Mouse (Mus musculus) gastrocnemius, adult 8-10 months (tissue): ENCODE measurements around the gene Map3k12. TPM values are rescaled to one million over a fixed set of nuclear protein-coding genes. Genes with fewer than 3 reads are reported as not detected.

Experiments used
- DNase-seq, 2 experiments: peaks; one replicate each; pipeline ENCODE4 v3.0.0; 2022; ENCODE audit warnings: low spot score in 2 of 2
- total RNA-seq, 4 experiments: library from RNA; stranded (reverse); gene quantifications; 2 replicates each; pipeline ENCODE4 v1.2.4; 2022

The Map3k12 gene
- total RNA-seq, 4 experiments from 2014 or later: 0.68 to 1.9 (median 1.5) TPM

DNA sequence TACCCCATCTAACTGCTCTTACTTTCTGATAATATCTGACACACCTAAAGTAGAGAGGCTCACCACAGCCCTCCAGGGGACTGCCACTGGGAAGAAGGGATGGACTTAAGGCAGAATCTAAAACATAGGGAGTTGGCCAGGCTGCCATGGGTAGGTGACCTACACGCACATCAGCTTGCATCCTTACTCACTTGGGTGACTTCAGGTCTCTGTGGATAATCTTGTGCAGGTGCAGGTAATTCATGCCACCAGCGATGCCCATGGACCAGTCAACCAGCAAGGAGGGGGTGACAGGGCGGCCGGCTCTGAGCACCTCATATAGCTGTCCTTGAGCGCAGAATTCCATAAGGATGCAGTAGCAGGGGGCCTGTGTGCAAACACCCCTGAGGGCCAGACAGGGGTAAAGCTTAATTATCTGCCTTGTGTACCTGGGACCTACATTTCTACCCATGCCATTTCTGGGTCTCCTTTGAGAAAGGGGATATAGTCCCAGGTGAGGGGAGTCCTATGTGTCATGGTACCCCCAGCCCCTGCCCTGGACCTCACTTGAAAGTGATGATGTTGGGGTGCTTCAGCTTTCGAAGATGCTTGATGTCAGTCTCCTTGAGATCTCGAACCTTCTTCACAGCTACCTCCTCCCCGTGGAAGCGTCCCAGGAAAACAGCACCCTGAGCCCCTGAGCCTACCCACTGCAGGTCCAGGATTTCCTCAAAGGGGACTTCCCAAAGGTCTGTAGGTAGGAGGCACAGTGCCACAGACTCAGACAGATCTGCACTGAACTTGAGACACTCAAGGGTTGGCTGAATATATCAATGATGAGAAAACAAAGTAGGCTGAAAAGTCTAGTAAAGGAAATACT is 12.7 kb downstream of the Map3k12 start:
- no peak for DNase-seq

DNA sequence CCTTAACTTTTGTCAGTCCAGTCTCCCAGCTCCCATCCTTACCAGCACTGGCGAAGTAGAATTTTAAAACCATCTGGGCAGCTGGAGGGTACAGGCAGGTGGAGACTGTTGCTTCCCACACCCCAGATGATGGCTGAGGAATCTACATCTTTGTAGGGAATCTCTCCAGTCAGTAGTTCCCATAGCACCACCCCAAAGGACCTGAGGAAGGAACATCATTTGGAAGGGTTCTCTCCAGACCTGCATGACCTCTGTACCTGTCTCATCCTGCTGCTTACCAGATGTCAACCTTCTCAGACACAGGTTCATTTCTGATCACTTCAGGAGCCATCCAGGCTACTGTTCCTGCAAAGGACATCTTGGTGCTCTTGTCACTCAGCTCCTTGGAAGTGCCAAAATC is 13.4 kb downstream of the Map3k12 start, which contains the start of gene Gm10337:
Gm10337 (plus strand) TSS at position 276 of the 400 bp plus-strand sequence.
- DNase-seq: no peak

DNA sequence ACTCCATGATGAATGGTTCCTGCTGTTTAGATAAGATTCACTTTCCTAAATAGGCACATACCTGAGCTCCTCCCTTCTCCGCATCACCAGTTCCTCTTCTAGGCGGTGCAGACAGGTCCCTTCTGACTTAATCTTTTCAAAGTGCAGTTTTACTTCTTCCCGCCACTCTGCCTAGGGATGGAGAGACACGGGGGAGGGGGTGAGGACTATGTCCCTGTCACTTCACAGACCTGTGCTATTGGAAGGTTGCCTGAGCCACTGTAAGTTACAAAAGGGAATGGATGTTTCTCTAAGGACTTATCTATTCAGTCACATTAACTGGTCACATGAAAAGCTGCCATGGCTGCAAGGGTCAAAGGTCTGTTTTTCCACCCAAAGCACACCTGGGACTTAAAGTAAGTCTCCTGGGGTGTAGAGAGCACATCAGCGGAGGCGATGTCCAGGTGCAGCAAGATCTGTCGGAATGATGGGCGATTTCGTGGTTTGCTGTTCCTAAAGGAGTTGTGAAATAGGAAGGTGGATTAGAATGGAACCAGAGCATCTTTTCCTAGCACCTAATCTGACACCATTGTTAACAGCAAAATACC is 14.5 kb downstream of the Map3k12 start:
- no peak for DNase-seq

DNA sequence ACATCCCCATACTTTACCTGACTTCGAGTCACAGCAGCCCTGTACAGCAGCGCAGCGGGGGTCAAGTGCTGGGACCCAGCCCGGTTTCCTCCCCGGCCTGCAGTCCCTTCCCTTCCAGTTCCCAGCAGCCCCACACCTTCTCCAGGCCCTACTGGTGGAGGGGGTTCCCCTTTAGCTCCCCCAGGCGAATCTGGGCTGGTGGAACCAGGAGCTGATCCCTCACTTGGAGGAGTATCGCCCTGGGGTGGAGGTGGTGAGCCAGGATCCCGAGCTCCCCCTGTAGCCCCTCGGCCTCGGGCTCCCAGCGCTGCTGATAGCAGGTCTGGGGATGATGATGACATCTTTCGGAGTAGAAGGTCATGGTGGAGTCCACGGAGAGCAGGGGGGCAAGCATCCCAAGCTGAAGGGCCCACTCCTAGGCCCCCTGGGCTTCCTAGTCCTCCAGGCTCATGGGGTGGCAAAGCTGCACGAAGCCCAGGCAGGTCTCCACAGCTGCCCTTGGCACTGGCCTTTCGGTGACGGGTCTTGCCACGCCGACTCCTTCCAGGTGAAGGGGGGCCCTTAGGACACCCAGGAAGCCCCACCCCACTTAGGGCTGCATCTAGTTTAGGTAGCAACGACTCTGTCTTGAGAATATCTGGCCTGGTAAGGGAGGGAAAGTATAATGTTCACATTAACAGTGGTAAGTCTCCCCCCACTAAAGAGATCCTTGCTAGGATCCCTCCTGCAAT is 15.6 kb downstream of the Map3k12 start:
- no peak for DNase-seq

DNA sequence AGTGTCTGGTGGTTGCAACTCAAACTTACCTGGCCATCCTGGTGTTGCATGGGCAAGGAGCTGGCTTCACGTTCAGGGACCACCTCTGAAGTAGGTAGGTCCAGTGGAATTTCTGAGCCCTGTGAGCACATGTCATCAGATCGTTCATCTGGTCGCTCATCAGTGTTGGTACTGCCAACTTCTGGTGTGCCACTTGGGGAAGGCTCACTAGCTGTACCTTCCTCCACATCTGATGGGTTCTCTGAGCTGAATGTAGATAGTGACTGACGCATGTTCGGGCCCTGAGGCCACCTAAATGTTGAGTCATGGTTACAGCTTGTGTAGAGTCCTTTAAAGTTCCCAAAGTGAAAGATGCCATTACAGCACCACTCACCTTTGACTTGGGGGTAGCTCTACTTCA is 16.4 kb downstream of the Map3k12 start:
- DNase-seq: no peak

- DNase-seq: no peak
These were observed 17.0 kb downstream of the Map3k12 start for GRCm38 (mm10) chr15:102499851-102500250.

DNA sequence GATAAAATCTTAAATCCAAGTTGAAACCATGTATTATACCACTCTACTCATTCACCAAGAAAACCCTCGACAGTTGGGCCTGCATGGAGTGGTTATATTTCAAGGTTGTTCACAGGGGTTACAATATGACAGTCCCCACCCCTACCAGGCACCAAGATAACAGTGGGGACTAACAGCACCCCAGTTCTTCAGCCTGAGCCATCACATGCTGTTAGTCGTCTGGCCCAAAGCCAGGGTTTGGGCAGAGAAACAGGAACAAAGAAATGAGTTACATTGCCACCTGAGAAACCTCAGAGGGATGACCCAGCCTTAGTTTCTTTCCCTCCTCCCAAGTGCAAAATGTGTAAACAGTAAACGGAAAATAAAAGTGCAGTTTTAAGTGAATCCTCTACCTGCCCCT is 17.5 kb downstream of the Map3k12 start:
- no peak for DNase-seq

- no peak for DNase-seq
These were observed 18.5 kb downstream of the Map3k12 start for GRCm38 (mm10) chr15:102498322-102498721.

GRCm38 (mm10) chr15:102487664-102488063 is 29.2 kb downstream of the Map3k12 start:
- no peak for DNase-seq

- DNase-seq: no peak
These were observed 31.0 kb downstream of the Map3k12 start for GRCm38 (mm10) chr15:102485853-102486252.

- DNase-seq: no peak
These were observed 33.7 kb downstream of the Map3k12 start for GRCm38 (mm10) chr15:102483136-102483535.

DNA sequence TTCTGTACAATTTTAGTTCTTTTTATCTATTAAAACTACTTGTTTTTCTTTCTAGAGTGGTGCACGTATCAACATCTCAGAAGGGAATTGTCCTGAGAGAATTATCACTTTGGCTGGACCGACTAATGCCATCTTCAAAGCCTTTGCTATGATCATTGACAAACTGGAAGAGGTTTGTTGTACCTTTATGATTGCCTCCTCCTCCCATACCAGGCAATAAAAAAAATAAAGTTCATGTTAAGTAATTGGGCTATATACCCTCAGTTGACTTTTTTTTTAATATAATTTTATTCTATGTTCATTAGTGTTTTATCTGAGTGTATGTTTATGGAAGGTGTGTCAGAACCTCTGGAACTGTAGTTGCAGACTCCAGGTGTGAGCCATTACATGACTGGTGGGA is 42.3 kb downstream of the Map3k12 start:
- DNase-seq: no peak

DNA sequence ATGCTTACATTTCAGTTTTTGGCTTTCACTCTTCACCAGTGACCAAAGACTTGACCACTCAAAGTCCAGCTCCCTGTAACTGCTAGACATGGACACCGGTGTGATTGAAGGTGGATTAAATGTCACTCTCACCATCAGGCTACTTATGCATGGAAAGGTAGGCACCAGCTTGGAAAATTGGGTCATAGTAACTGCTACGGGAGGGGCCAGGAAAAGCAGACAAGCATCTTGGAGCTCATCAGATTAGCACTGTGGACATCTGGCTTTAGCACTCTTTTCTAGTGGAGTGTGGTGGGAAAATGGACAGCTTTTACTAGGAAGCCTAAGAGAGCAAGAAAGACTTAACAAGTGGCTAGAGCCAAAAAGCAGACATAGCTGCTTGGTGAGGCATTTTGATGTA is 43.6 kb downstream of the Map3k12 start:
- no peak for DNase-seq

- no peak for DNase-seq
These were observed 45.1 kb downstream of the Map3k12 start for GRCm38 (mm10) chr15:102471727-102472126.

DNA sequence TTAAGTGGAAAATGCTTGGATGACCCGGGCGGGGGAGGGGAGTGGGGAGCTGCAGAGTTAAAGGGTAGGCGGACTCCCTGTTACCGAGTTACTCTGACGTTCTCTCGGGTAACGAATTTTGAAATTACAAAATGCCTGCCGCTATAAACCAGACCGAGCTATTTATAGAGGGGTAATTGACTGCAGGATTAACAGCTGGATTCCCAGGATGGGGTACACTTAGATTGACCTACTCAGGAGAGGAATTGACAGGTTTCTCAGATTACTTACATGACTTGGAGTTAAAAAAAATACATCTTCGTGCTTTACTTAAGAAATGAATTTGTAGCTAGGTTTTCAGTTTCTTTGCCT is 45.6 kb downstream of the Map3k12 start:
- no peak for DNase-seq

- peak; percentile 70 to 80 for DNase-seq
These were observed 46.1 kb downstream of the Map3k12 start for GRCm38 (mm10) chr15:102470605-102471294.

DNA sequence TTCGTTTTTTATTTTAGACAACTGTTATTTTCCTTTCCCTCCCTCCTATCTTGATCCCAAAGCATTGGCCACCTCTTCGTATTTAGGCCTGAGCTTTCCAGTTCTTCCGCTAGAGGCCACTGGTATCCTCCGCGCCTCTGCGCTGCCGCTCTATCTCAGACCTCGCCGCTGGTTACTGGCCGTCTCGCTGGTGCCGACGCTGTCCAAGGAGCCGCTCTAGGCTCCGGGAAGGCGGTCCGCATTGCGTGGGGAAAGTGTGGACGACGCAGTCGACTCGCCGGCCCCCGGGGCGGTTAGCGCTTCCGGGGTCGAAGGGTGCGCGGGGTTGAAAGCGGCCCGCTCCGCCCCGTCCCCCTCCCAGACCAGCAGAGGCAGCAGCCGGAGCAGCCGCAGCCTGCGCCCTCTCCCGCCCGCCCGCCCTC is 46.7 kb downstream of the Map3k12 start, which contains the start of gene Pcbp2:
Pcbp2 (plus strand) TSS at position 357 of the 422 bp plus-strand sequence.
- DNase-seq: peak; percentile 91 to 94

- no peak for DNase-seq
These were observed 48.0 kb downstream of the Map3k12 start for GRCm38 (mm10) chr15:102468675-102469370.

- no peak for DNase-seq
These were observed 53.2 kb downstream of the Map3k12 start for GRCm38 (mm10) chr15:102463666-102464065.

- no peak for DNase-seq
These were observed 55.3 kb downstream of the Map3k12 start for GRCm38 (mm10) chr15:102461430-102462075.
